Mouse (Mus musculus) limb, embryonic 12.5 days (tissue): Measurements from ENCODE around the gene Zfhx3. TPM values are rescaled to one million over a fixed set of nuclear protein-coding genes. Genes with fewer than 3 reads are reported as not detected.
A peak's percentile ranks its signal among the peaks of the same experiment; 100 is the strongest.

Experiments
- ATAC-seq: fragments of 200-750 bp; cut with Nextera tagmentation; 2 replicates; pipeline ENCODE4 v1.8.0; 2017; ENCODE audit warnings: low read depth, moderate TSS enrichment; ENCODE audit not compliant: insufficient number of reproducible peaks, insufficient read depth, low FRiP score, low TSS enrichment
- H3K27ac ChIP-seq: fragments of 300-500 bp; sonication (generic); 2 replicates; pipeline ENCODE4 v1.5.1; 2016; ENCODE audit warnings: mild to moderate bottlenecking, moderate library complexity
- H3K27me3 ChIP-seq: fragments of 300-500 bp; sonication (generic); 2 replicates; pipeline ENCODE4 v1.6.1; 2016; ENCODE audit warnings: mild to moderate bottlenecking, moderate library complexity
- H3K36me3 ChIP-seq: fragments of 300-500 bp; sonication (generic); 2 replicates; pipeline ENCODE4 v1.6.1; 2016; ENCODE audit warnings: mild to moderate bottlenecking, moderate library complexity
- H3K4me1 ChIP-seq: fragments of 300-500 bp; sonication (generic); replicated peaks from 2 replicates; pipeline ENCODE4 v1.6.1; 2016
- H3K4me2 ChIP-seq: fragments of 300-500 bp; sonication (generic); 2 replicates; pipeline ENCODE4 v1.6.1; 2016; ENCODE audit warnings: mild to moderate bottlenecking, moderate library complexity
- H3K4me3 ChIP-seq: fragments of 300-500 bp; sonication (generic); replicated peaks from 2 replicates; pipeline ENCODE4 v1.5.1; 2016; ENCODE audit warnings: mild to moderate bottlenecking
- H3K9ac ChIP-seq: fragments of 300-500 bp; sonication (generic); replicated peaks from 2 replicates; pipeline ENCODE4 v1.6.1; 2016; ENCODE audit warnings: mild to moderate bottlenecking, moderate library complexity
- H3K9me3 ChIP-seq: fragments of 300-500 bp; sonication (generic); 2 replicates; pipeline ENCODE4 v1.6.1; 2016; ENCODE audit warnings: mild to moderate bottlenecking, moderate library complexity
- WGBS: fragments of 180-500 bp; shearing (Covaris S2); methylation state at CpG from one replicate; pipeline ENCODE4 v1.1.7; 2016; 5-methylcytosine and 5-hydroxymethylcytosine counted together
- polyA plus RNA-seq: library from polyadenylated mRNA; unstranded; fragments of >200 nt; fragmentation: Nextera tagmentation; extraction: Ambion mirVana; gene quantifications from 2 replicates; pipeline ENCODE4 v1.2.1, GENCODE M21; 2016

Gene Zfhx3
- polyA plus RNA-seq, 1 experiment from 2014 or later, result 53.0 TPM

DNA sequence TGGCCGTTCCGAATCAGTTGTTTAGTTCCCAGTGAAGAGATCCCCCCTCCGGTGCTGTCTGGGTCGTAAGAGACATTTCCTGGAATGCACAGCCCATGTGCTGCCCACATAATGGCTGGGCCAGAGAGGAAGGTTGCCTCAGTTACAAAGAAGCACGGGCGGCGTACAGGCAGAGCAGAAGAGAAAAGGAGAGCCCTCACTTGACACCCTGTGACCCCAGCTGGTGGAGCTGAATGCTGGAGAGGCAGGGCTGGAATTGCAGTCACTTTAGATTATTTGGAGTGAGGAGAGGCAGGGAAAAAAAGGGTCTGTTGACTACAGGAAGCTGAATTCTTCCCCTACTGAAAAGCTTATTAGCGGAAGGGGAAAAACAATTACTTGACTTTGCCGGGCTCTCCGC is 958.1 kb downstream of the Zfhx3 start:
- H3K36me3 ChIP-seq, result peaks cover 14% of the 10 kb centered on the region; the same call in 1 of the 2 replicates
- no peak overlapping the region for H3K4me2 ChIP-seq
- peak overlapping the region; percentile 50; the same call in 1 of the 2 replicates for H3K27ac ChIP-seq
- ATAC-seq, result no peak
- no peak overlapping the region for H3K4me3 ChIP-seq
- no peak overlapping the region for H3K9ac ChIP-seq
- H3K9me3 ChIP-seq, result no peaks in the 10 kb centered on the region
- no peaks in the 10 kb centered on the region for H3K27me3 ChIP-seq
- WGBS, result 61% methylated on average over 10 of the region's 10 CpGs
- H3K4me1 ChIP-seq, result peaks cover 81% of the 10 kb centered on the region

DNA sequence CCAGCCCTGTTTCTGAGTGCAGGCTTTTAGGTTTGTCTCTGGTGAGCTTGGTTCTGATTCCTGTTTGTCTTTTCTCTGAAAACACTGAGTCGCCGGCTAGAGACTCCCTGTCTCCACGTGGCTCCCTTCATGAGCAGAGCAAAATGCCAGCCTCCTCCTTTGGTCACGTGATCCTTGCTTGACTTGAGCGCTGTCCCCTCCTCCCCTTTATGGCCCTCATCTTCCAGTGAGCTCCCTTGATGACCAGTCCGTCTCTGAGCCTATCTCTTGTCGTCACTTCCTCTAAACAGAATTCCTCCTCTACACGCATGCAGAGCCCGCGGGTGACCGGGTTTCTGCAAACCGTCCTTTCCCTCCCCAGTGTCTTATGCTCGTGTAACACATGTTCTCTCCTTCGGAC is 958.8 kb downstream of the Zfhx3 start:
- Histone ChIP-seq H3K4me2 (no peak overlapping the region), H3K36me3 (peaks cover 14% of the 10 kb centered on the region; the same call in 1 of the 2 replicates), H3K27me3 (no peaks in the 10 kb centered on the region), H3K4me1 (peaks cover 81% of the 10 kb centered on the region), H3K9ac (no peak overlapping the region), H3K9me3 (no peaks in the 10 kb centered on the region), H3K4me3 (no peak overlapping the region), H3K27ac (peak overlapping the region; percentile 50; the same call in 1 of the 2 replicates)
- ATAC-seq, result no peak
- WGBS, result 69% methylated on average over 14 of the region's 14 CpGs

DNA sequence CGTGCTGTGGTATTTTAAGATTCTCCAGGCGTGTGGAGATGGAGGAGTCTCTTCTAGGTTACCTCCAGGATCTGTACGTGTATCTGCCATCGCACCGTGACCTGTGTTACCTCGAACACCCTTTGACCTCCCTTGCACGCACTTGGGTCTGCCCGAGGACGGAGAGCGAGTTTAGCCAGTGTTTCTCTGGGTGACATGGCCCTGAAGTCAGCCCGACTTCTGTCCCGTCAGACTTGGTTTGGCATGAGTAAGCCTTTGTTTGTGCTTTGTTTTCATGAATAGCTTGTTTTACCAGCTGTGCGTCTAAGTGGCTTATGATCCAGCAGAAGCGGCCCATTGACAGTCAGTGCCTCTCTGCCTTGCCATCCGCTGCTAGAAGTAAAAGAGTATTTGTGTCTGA is 961.1 kb downstream of the Zfhx3 start:
- H3K27ac ChIP-seq, result 0 out of 2 replicates have a peak overlapping the region, but pooled peaks have one; percentile 4
- peaks cover 16% of the 10 kb centered on the region; the same call in 1 of the 2 replicates for H3K36me3 ChIP-seq
- no peak overlapping the region for H3K9ac ChIP-seq
- no peaks in the 10 kb centered on the region for H3K27me3 ChIP-seq
- H3K4me3 ChIP-seq, result no peak overlapping the region
- H3K4me2 ChIP-seq, result no peak overlapping the region
- WGBS, result 86% methylated on average over 15 of the region's 15 CpGs
- no peak for ATAC-seq
- H3K9me3 ChIP-seq, result no peaks in the 10 kb centered on the region
- H3K4me1 ChIP-seq, result peaks cover 74% of the 10 kb centered on the region

DNA sequence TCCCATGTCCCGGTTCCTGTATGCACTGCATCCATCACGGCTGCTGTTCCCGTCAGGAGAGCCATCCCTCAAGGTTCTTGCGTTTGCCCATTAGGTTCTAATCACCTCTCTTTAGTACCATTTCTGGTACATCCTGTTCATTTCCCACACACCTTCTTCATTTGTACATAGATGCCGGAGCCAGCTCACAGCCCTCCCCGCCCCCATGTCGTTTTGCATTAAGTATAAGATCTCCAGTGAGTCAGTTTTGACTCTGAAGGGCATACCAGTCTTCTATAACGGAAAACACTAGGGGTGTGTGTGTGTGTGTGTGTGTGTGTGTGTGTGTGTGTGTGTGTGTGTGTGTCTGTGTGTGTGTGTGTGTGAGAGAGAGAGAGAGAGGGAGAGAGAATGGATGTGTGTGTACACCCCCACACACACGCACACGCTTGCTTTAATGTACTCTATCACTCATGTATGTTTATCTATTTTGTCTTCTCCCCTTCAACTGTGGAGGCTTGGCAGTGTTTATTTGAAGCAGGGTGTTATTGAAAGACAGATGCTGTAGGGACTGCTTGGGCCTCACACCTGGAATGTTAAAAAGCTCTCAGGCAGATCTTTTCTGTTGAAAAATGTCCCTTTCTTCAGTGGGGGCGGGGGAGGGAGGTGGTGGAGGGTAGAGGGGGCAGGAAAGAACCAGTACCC is 962.0 kb downstream of the Zfhx3 start:
- H3K9me3 ChIP-seq, result no peaks in the 10 kb centered on the region
- no peak overlapping the region for H3K4me3 ChIP-seq
- no peak for ATAC-seq
- WGBS, result 47% methylated on average over 11 of the region's 11 CpGs
- H3K4me1 ChIP-seq, result peaks cover 75% of the 10 kb centered on the region
- peaks cover 8% of the 10 kb centered on the region; the same call in 1 of the 2 replicates for H3K36me3 ChIP-seq
- H3K27ac ChIP-seq, result peak overlapping the region; percentile 50; the same call in 1 of the 2 replicates
- no peak overlapping the region for H3K4me2 ChIP-seq
- H3K27me3 ChIP-seq, result no peaks in the 10 kb centered on the region
- no peak overlapping the region for H3K9ac ChIP-seq

DNA sequence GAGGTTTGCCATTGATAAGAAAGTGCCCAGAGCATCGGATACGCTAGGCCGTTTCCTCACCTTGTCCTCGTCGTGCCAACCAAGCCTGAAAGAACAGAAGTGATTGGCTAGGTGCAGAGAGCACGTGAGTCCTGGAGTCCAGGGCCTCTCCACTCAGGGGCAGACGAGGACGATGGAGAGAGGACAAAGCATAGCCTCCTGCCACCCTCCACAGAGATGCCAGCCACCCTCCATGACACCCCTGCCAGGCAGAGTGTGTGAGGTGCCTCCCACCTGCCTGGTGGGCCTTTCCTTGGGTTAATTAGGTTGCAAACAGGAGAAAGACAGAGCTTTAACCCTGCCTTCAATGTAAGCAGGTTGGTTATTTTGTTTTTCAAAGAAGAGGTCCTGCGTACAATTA is 965.6 kb downstream of the Zfhx3 start:
- Histone ChIP-seq H3K9ac (no peak overlapping the region), H3K4me2 (no peak overlapping the region), H3K36me3 (0 out of 2 replicates have a peak, but pooled peaks cover 7% of the 10 kb centered on the region), H3K9me3 (no peaks in the 10 kb centered on the region), H3K4me1 (peaks cover 62% of the 10 kb centered on the region), H3K27ac (0 out of 2 replicates have a peak overlapping the region, but pooled peaks have one; percentile 23), H3K27me3 (no peaks in the 10 kb centered on the region), H3K4me3 (no peak overlapping the region)
- ATAC-seq, result no peak
- 85% methylated on average over 9 of the region's 9 CpGs for WGBS

DNA sequence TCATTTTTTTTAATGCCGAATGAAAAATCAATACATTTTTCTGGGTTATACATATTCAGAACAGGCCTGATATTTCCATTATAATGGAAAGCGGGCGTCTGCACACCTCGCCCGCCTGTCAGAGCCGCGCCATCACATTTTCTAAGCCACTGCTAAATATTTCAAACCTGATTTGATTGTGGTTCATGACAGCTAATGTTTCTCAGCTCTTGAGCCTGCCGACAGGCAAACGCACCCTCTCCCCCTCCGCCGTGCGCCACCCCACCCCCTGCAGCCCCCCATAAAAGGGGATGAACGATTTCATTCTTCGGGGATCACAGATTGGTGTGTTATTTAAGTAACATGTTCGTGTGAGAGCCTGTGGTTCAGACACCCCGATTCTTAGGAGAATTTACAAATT is 966.1 kb downstream of the Zfhx3 start:
- ATAC-seq, result no peak
- Histone ChIP-seq H3K9ac (no peak overlapping the region), H3K27ac (no peak overlapping the region), H3K9me3 (no peaks in the 10 kb centered on the region), H3K4me2 (no peak overlapping the region), H3K4me1 (peaks cover 57% of the 10 kb centered on the region), H3K27me3 (no peaks in the 10 kb centered on the region), H3K36me3 (0 out of 2 replicates have a peak, but pooled peaks cover 7% of the 10 kb centered on the region), H3K4me3 (no peak overlapping the region)
- 79% methylated on average over 16 of the region's 16 CpGs for WGBS

DNA sequence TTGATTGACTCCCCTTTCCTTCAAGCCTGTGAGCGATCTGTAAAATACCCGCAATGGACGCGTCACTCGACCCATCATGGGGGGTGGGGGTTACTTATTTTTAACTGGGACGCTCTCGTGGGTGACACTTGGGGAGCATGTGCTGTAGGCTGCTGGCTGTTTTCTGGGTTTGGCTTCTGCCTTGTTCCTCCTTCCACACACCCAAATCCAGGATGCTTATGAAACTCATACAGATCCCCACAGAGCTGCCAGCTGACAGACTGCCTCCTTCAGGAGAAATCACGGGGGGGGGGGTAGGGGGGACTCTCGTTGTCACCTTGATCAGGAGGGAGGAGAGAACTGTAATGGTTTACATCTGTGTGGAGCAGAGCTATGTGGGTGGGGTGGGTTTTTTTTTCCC is 966.6 kb downstream of the Zfhx3 start:
- WGBS, result 64% methylated on average over 9 of the region's 9 CpGs
- Histone ChIP-seq H3K9me3 (no peaks in the 10 kb centered on the region), H3K9ac (no peak overlapping the region), H3K36me3 (peaks cover 9% of the 10 kb centered on the region; the same call in 1 of the 2 replicates), H3K27me3 (no peaks in the 10 kb centered on the region), H3K27ac (no peak overlapping the region), H3K4me2 (no peak overlapping the region), H3K4me1 (peaks cover 52% of the 10 kb centered on the region), H3K4me3 (no peak overlapping the region)
- ATAC-seq, result no peak

DNA sequence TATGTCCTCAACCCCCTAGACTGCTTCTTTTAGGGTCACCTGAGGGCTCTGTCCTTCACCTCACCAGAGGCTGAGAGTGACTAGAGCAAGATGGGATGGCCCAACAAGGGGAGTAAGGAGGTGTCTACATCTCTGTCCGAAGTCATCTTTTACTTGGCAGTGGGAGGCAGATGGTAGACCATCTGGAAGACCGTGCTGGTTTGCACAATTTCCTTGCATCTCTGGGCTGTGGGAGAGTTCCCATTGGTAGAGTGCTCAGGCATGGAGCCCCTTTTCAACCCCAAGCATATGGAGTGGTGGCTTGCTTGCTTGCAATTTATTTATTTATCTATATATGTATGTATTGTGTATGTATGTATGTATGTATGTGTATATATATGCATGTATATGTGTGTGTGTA is 967.0 kb downstream of the Zfhx3 start:
- Histone ChIP-seq H3K4me1 (peaks cover 48% of the 10 kb centered on the region), H3K4me2 (no peak overlapping the region), H3K27me3 (no peaks in the 10 kb centered on the region), H3K36me3 (peaks cover 14% of the 10 kb centered on the region; the same call in 1 of the 2 replicates), H3K4me3 (no peak overlapping the region), H3K9me3 (no peaks in the 10 kb centered on the region), H3K9ac (no peak overlapping the region), H3K27ac (no peak overlapping the region)
- no peak for ATAC-seq
- WGBS, result 64% methylated on average over 2 of the region's 2 CpGs

DNA sequence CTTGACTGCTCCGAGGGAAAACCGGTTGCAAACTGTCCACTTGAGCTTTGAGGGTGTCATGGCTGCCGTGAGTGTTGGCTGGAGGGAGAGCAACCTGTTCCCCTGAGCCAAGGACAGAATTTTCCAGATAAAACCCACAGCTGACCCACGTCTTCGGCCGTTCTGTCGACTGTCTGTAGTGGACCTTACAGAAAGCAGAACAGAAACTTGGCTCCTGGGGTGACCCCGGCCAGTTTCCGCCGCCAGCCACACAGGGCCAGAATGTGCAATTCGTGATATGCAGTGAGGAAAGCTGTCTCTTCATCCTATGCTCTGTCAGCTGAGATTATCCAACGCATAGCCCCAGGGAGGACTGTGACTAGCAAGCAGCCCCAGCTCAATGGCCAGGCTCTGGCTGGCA is 968.4 kb downstream of the Zfhx3 start:
- no peak overlapping the region for H3K9ac ChIP-seq
- no peaks in the 10 kb centered on the region for H3K9me3 ChIP-seq
- peak overlapping the region; percentile 84 for H3K27ac ChIP-seq
- no peaks in the 10 kb centered on the region for H3K27me3 ChIP-seq
- peaks cover 42% of the 10 kb centered on the region for H3K4me1 ChIP-seq
- no peak overlapping the region for H3K4me3 ChIP-seq
- 0 out of 2 replicates have a peak overlapping the region, but pooled peaks have one; percentile 4 for H3K4me2 ChIP-seq
- peaks cover 19% of the 10 kb centered on the region for H3K36me3 ChIP-seq
- 0 out of 2 replicates have a peak, but pooled peaks have one; percentile 59 for ATAC-seq
- 80% methylated on average over 12 of the region's 12 CpGs for WGBS

DNA sequence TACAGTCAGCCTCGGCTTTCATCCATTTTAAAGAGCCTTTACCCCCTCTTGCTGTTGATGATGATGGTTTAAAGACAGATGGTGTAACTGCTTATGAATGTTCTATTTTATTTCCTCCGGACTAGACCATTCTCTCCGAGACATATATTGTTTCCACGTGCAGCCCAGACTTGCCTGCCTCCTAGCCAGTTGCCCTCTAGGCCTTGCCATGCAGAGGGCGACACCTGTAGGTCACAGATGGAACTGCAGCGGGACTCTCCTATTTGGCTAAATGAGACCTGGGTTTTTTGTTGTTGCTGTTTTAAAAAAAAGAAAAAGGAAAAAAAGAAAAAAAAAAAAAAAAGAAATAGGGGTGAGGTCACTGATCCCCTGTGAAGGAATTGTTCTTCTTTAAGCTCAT is 969.1 kb downstream of the Zfhx3 start:
- WGBS, result 2% methylated on average over 6 of the region's 6 CpGs
- no peak overlapping the region for H3K4me3 ChIP-seq
- no peaks in the 10 kb centered on the region for H3K27me3 ChIP-seq
- H3K4me1 ChIP-seq, result peaks cover 36% of the 10 kb centered on the region
- H3K9ac ChIP-seq, result no peak overlapping the region
- H3K9me3 ChIP-seq, result no peaks in the 10 kb centered on the region
- H3K27ac ChIP-seq, result no peak overlapping the region
- ATAC-seq, result no peak
- H3K4me2 ChIP-seq, result no peak overlapping the region
- H3K36me3 ChIP-seq, result peaks cover 25% of the 10 kb centered on the region

DNA sequence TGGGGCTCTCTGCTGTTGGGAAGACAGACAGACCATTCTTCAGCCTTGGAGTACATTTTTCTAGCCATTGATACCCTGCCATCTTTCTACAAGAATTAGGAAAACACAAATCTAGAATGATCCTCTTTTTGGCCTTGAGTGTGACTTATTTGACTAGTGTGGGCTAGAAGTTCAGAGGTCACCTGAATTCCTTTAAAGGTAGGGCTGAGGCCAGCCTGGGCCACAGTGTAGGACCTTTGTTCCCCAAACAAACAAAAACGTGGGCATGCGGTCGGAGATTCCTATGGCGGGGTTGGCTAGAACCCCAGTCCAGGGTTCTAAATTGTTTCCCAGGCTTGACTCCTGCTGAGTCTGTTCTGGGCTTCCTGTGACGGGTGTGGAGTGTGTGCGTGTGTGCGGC is 970.6 kb downstream of the Zfhx3 start:
- Histone ChIP-seq H3K9me3 (no peaks in the 10 kb centered on the region), H3K4me2 (no peak overlapping the region), H3K27me3 (no peaks in the 10 kb centered on the region), H3K27ac (no peak overlapping the region), H3K9ac (no peak overlapping the region), H3K4me1 (peaks cover 31% of the 10 kb centered on the region), H3K4me3 (no peak overlapping the region), H3K36me3 (peaks cover 32% of the 10 kb centered on the region)
- WGBS, result 92% methylated on average over 7 of the region's 7 CpGs
- no peak for ATAC-seq
